Mouse (Mus musculus) stomach, embryonic 15.5 days (tissue): ENCODE measurements around the gene Azin2. TPM values are rescaled to one million over a fixed set of nuclear protein-coding genes. Genes with fewer than 3 reads are reported as not detected.
A peak's percentile ranks its signal among the peaks of the same experiment; 100 is the strongest.

Experiments used
- ATAC-seq: fragments of 200-750 bp; cut with Nextera tagmentation; 2 replicates; pipeline ENCODE4 v1.8.0; 2017; ENCODE audit warnings: low read depth, moderate number of reproducible peaks, moderate TSS enrichment; ENCODE audit not compliant: insufficient read depth, low FRiP score
- H3K27ac ChIP-seq: fragments of 300-500 bp; sonication (generic); 2 replicates; pipeline ENCODE4 v1.5.1; 2015; ENCODE audit warnings: mild to moderate bottlenecking, inconsistent platforms
- H3K27me3 ChIP-seq: fragments of 300-500 bp; sonication (generic); replicated peaks from 2 replicates; pipeline ENCODE4 v1.6.1; 2015; ENCODE audit warnings: inconsistent platforms
- H3K36me3 ChIP-seq: fragments of 300-500 bp; sonication (generic); 2 replicates; pipeline ENCODE4 v1.6.1; 2015; ENCODE audit warnings: inconsistent platforms
- H3K4me1 ChIP-seq: fragments of 300-500 bp; sonication (generic); 2 replicates; pipeline ENCODE4 v1.6.1; 2015; ENCODE audit warnings: inconsistent platforms
- H3K4me2 ChIP-seq: fragments of 300-500 bp; sonication (generic); 2 replicates; pipeline ENCODE4 v1.6.1; 2015; ENCODE audit warnings: mild to moderate bottlenecking, inconsistent platforms
- H3K4me3 ChIP-seq: fragments of 300-500 bp; sonication (generic); replicated peaks from 2 replicates; pipeline ENCODE4 v1.5.1; 2015; ENCODE audit warnings: inconsistent platforms
- H3K9ac ChIP-seq: fragments of 300-500 bp; sonication (generic); 2 replicates; pipeline ENCODE4 v1.6.1; 2015; ENCODE audit warnings: inconsistent platforms
- H3K9me3 ChIP-seq: fragments of 300-500 bp; sonication (generic); 2 replicates; pipeline ENCODE4 v1.6.1; 2016; ENCODE audit warnings: inconsistent platforms
- WGBS: fragments of 180-500 bp; shearing (Covaris S2); methylation state at CpG from one replicate; pipeline ENCODE4 v1.1.7; 2015; 5-methylcytosine and 5-hydroxymethylcytosine counted together
- polyA plus RNA-seq: library from polyadenylated mRNA; unstranded; fragments of >200 nt; fragmentation: Nextera tagmentation; extraction: Ambion mirVana; gene quantifications from 2 replicates; pipeline ENCODE4 v1.2.1, GENCODE M21; 2015

Gene Azin2
- polyA plus RNA-seq, 1 experiment from 2014 or later = 18.4 TPM

- Histone ChIP-seq H3K4me2 (no peak overlapping the region), H3K27me3 (no peaks in the 10 kb centered on the region), H3K9ac (no peak overlapping the region), H3K36me3 (no peaks in the 10 kb centered on the region), H3K27ac (peak overlapping the region; percentile 28; the same call in 1 of the 2 replicates), H3K4me3 (no peak overlapping the region), H3K9me3 (no peaks in the 10 kb centered on the region), H3K4me1 (peaks cover 21% of the 10 kb centered on the region)
- no peak for ATAC-seq
- 75% methylated on average over 11 of the region's 11 CpGs for WGBS
These were observed 4.1 kb downstream of the Azin2 start for GRCm38 (mm10) chr4:128958156-128958555.

DNA sequence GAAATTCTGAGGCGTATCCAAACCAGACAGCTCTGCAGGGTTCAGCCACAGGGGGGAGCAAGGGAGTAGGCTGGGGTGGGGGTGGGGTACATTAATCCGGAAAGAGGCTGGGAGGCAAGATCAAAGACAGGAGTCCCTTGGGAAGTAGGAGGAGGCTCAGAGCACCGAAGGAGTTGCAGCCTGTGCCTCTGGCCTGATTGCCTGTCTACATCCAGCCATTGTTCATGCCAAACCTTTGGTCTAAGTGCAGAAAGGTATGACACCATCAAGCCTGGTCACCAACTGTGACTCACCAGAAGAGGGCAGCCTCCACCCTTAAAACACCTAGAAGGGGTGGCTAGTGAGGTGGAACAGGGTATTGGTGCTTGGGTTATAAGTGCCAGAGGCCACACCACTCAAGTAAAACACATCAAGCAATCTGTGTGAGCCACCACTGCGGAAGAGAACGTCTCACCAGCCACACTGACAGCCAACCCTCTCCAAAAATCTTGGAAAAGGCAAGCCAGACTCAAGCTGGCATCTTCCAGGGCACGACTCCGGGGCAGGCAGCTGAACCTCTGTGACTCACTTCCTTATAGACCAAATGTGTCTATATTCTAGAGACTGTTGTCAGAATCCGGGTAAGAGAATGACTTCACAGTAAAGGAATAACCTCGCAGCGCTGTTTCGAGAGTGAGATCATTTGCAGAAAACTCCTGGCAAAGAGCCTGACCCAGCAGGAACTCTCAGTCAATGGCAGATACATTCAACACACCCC, 4.9 kb downstream of the Azin2 start:
- H3K4me3 ChIP-seq = no peak overlapping the region
- no peak overlapping the region for H3K4me2 ChIP-seq
- peaks cover 17% of the 10 kb centered on the region for H3K4me1 ChIP-seq
- H3K27ac ChIP-seq = peak overlapping the region; percentile 28; the same call in 1 of the 2 replicates
- H3K9ac ChIP-seq = no peak overlapping the region
- no peaks in the 10 kb centered on the region for H3K9me3 ChIP-seq
- no peaks in the 10 kb centered on the region for H3K36me3 ChIP-seq
- peak; percentile 52; the same call in 1 of the 2 replicates for ATAC-seq
- no peaks in the 10 kb centered on the region for H3K27me3 ChIP-seq
- 38% methylated on average over 11 of the region's 11 CpGs for WGBS

DNA sequence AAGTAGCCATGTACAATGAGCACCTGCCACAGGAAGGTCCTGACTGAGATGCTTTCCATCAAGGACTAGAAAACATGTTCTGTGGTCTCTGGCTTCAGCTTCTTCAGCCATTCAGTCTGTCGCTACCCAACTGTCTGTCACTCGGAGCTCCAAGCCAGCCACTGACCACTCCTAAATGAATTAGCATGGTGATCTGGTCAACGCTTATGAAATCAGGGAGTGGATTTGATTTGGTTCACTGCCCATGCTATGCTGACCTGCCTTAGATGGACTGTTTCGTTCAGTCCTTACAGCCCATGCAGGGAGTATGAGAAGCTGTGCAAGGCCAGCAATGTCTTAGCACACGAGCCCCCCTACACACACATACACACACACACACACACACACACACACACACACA, 8.4 kb downstream of the Azin2 start:
- H3K4me2 ChIP-seq = no peak overlapping the region
- no peak overlapping the region for H3K9ac ChIP-seq
- no peak overlapping the region for H3K27ac ChIP-seq
- no peak overlapping the region for H3K4me3 ChIP-seq
- no peaks in the 10 kb centered on the region for H3K9me3 ChIP-seq
- H3K36me3 ChIP-seq = no peaks in the 10 kb centered on the region
- ATAC-seq = no peak
- 86% methylated on average over 5 of the region's 5 CpGs for WGBS
- no peaks in the 10 kb centered on the region for H3K27me3 ChIP-seq
- peaks cover 6% of the 10 kb centered on the region; the same call in 1 of the 2 replicates for H3K4me1 ChIP-seq

DNA sequence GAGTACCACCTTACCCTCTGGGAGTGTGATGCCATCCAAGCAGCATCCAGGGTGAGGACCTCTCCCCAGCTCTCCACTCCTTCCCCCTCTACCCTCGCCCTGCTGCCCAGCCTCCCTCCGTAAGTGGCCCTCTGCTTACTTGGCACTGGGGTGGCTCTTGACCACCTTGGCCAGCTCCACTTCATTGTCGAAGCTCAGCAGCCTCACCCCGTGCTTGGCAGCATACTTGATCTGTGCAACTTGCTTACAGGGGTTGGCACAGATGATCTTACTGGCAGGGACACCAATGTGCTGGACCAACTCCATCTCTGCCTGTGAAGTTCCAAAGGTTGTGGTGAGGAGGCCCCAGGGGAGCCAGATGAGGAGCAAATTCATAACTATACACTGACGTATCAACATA, 11.8 kb downstream of the Azin2 start:
- Histone ChIP-seq H3K9ac (no peak overlapping the region), H3K36me3 (no peaks in the 10 kb centered on the region), H3K4me2 (no peak overlapping the region), H3K4me3 (no peak overlapping the region), H3K9me3 (no peaks in the 10 kb centered on the region), H3K27ac (no peak overlapping the region), H3K4me1 (no peaks in the 10 kb centered on the region), H3K27me3 (no peaks in the 10 kb centered on the region)
- 78% methylated on average over 5 of the region's 5 CpGs for WGBS
- no peak for ATAC-seq

DNA sequence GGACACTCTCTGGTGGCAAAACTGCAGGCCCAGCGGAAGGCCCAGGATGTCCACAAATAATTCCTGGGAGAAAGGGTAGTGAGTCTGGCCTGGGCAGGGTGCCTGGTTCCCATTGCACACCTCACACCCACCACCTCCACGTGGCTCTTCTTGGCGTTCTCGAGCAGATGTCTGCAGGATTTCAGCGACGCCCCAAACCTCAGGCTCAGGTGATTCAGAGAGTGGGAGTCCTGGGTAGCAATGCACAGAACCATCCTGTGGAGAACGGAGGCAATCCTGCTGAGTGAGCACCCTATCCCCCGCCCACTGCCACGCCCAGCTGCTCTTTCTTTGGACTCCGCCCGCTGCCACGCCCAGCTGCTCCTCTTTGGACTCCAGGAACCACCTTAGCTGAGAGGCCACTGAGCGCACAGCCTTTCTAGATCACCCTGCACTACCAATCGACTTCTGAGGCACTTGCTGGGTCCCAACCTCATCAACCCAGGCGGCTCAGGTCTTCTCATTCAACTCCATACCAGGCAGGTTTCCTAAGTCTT, 12.7 kb downstream of the Azin2 start:
- WGBS = 37% methylated on average over 15 of the region's 15 CpGs
- no peak for ATAC-seq

DNA sequence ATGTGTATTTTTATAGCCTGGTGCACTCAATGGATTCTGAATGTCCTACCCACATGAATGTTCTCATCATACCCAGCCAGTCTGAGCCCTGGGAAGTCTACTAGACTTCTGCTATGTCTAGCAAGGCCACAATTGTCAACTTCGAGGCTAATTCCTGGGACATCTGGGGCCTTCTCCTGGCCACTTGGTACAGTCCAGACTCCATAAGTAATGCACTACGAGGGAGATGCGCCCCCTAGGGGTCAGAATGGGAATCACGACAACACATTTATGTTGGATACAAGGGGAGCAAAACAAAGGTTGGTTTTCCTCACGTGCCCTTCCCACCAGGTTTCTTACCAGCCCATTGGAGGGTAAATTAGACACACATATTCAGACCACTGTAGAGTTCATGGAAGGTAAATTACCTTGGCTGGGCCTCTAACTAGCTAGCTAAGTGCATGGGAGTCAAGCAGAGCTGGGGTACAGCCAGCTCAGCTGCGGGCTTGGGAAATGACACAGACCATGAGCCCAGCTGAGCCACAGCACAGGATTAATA, 14.0 kb downstream of the Azin2 start:
- Histone ChIP-seq H3K36me3 (no peaks in the 10 kb centered on the region), H3K4me3 (no peak overlapping the region), H3K27ac (no peak overlapping the region), H3K9ac (no peak overlapping the region), H3K4me2 (no peak overlapping the region), H3K9me3 (no peaks in the 10 kb centered on the region), H3K4me1 (no peaks in the 10 kb centered on the region), H3K27me3 (no peaks in the 10 kb centered on the region)
- WGBS = 41% methylated on average over 6 of the region's 6 CpGs
- ATAC-seq = no peak

More for the DNA sequence above, 12.7 kb downstream of the Azin2 start:
- Histone ChIP-seq H3K4me2 (no peak overlapping the region), H3K36me3 (no peaks in the 10 kb centered on the region), H3K27ac (no peak overlapping the region), H3K9ac (no peak overlapping the region), H3K27me3 (no peaks in the 10 kb centered on the region), H3K4me1 (no peaks in the 10 kb centered on the region), H3K4me3 (no peak overlapping the region), H3K9me3 (no peaks in the 10 kb centered on the region)

GRCm38 (mm10) chr4:128947326-128947933, 14.8 kb downstream of the Azin2 start:
- no peak overlapping the region for H3K9ac ChIP-seq
- 13% methylated on average over 18 of the region's 18 CpGs for WGBS

GRCm38 (mm10) chr4:128946736-128947135, 15.5 kb downstream of the Azin2 start:
- no peaks in the 10 kb centered on the region for H3K4me1 ChIP-seq
- no peaks in the 10 kb centered on the region for H3K9me3 ChIP-seq
- no peaks in the 10 kb centered on the region for H3K27me3 ChIP-seq
- 82% methylated on average over 9 of the region's 9 CpGs for WGBS
- H3K36me3 ChIP-seq = no peaks in the 10 kb centered on the region
- no peak overlapping the region for H3K9ac ChIP-seq
- H3K4me2 ChIP-seq = no peak overlapping the region
- H3K27ac ChIP-seq = no peak overlapping the region
- ATAC-seq = no peak
- H3K4me3 ChIP-seq = no peak overlapping the region

More at GRCm38 (mm10) chr4:128947326-128947933, 14.8 kb downstream of the Azin2 start:
- no peak overlapping the region for H3K27ac ChIP-seq
- no peaks in the 10 kb centered on the region for H3K4me1 ChIP-seq
- no peaks in the 10 kb centered on the region for H3K36me3 ChIP-seq
- H3K4me2 ChIP-seq = peak overlapping the region; percentile 34
- ATAC-seq = no peak
- H3K27me3 ChIP-seq = no peaks in the 10 kb centered on the region
- H3K4me3 ChIP-seq = no peak overlapping the region
- H3K9me3 ChIP-seq = no peaks in the 10 kb centered on the region

DNA sequence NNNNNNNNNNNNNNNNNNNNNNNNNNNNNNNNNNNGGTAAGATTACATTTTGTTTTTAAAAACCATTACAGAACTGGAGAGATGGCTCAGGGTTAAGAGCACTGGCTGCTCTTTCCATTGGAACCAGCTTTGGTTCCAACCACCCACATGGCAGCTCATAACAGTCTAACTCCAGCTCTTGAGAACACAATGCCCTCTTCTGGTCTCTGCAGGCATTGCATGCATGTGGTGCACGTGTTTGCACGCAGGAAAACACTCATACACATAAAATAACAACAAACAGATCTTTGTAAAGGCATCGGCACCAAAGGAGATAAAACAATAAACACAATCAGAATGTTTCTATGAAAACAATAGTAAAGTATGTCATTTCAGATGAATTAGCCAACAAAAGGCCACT, 19.9 kb downstream of the Azin2 start:
- Histone ChIP-seq H3K4me3 (no peak overlapping the region), H3K9me3 (no peaks in the 10 kb centered on the region), H3K36me3 (no peaks in the 10 kb centered on the region), H3K9ac (no peak overlapping the region), H3K27ac (no peak overlapping the region), H3K27me3 (no peaks in the 10 kb centered on the region), H3K4me1 (no peaks in the 10 kb centered on the region), H3K4me2 (no peak overlapping the region)
- ATAC-seq = no peak
- WGBS = 58% methylated on average over 3 of the region's 3 CpGs

GRCm38 (mm10) chr4:128935595-128935994, 26.6 kb downstream of the Azin2 start:
- H3K9me3 ChIP-seq = no peaks in the 10 kb centered on the region
- H3K4me3 ChIP-seq = no peak overlapping the region
- no peaks in the 10 kb centered on the region for H3K4me1 ChIP-seq
- WGBS = 61% methylated on average over 5 of the region's 5 CpGs
- no peaks in the 10 kb centered on the region for H3K27me3 ChIP-seq
- ATAC-seq = no peak
- no peak overlapping the region for H3K9ac ChIP-seq
- no peak overlapping the region for H3K27ac ChIP-seq
- H3K36me3 ChIP-seq = no peaks in the 10 kb centered on the region
- H3K4me2 ChIP-seq = no peak overlapping the region

DNA sequence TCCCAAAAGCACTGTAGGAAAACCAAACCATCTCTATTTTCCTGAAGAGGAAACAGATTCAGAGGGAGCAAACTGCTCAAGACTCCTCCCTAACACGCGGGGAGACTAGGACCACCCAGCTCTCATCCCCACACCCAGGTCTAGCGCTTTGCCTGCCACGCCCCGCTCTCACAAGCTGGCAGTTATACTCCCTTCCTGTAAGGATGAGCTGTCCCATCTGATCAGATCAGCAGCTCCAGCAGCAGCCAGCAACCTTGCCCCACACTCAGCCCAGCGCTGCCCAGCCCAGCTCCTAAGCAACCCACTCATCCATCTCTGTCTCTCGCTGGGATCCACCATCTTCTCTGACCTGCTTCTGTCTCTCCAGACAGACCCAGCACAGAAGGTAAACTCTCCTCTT, 29.5 kb downstream of the Azin2 start:
- Histone ChIP-seq H3K4me1 (no peaks in the 10 kb centered on the region), H3K36me3 (no peaks in the 10 kb centered on the region), H3K27me3 (no peaks in the 10 kb centered on the region), H3K9ac (no peak overlapping the region), H3K9me3 (no peaks in the 10 kb centered on the region), H3K27ac (no peak overlapping the region), H3K4me2 (no peak overlapping the region), H3K4me3 (no peak overlapping the region)
- no peak for ATAC-seq
- WGBS = 58% methylated on average over 7 of the region's 7 CpGs
